Mouse (Mus musculus) spleen, adult 2 months (tissue): ENCODE measurements at regions not wholly inside any gene's neighbourhood (a gene's known extent, or its start where the extent isn't known, plus 50 kb on each side); places are given as distances from the start of the nearest gene placed in this dataset.

Experiments
- CTCF ChIP-seq: fragments of 200-500 bp; IDR thresholded peaks from 2 replicates; pipeline ENCODE4 v1.5.1; 2011; ENCODE audit warnings: mild to moderate bottlenecking, inconsistent platforms; ENCODE audit not compliant: insufficient read depth, insufficient read length, insufficient replicate concordance; ENCODE audit errors: extremely low read depth
- POLR2A ChIP-seq: fragments of 200-500 bp; IDR thresholded peaks from 2 replicates; pipeline ENCODE4 v1.6.1; 2011; ENCODE audit warnings: low read depth, low read length, inconsistent platforms

DNA sequence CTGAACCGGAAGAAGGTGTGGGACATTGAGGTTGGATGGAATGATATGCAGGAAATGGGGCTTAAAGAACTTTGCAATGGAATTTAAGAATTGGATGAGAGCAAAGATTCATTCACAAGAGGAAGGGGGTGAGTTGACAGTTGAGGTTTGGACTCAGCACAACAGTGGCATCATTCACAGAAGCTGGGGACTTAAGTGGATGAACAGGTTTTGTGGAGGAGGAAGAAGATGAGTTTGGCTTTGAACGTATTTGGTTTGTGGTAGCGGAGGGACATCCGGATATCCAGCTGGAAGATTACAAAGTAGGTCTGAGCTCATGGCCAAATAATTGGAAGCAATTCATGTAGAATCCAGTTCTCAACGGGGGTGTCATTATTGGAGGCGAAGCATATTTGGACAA lies 121.3 kb downstream of the Dusp6 start:
- TF ChIP-seq CTCF (no peak), POLR2A (no peak)
